Mouse (Mus musculus): ENCODE measurements around the gene Map3k21. TPM values are rescaled to one million over a fixed set of nuclear protein-coding genes. Genes with fewer than 3 reads are reported as not detected.

The Map3k21 gene
- polyA plus RNA-seq, 1 experiment from 2014 or later: 0.94 TPM

DNA sequence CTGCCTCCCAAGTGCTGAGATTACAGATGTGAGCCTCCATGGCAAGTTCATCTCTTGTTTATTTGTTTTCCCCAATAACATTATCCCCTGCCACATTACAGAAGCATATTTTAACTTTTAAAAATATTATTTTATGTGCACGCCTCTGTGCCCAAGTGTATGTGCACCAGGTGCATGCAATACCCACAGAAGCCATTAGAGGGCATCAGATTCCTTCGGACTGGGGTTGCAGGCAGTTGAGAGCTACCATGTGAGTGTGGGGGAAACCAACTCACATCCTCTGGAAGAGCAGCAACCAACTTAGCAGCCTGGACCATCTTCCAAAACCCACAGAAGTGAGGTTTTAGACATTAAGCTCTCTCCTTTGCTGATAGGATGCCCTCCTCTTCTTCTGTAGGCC is 2.9 kb upstream of the Map3k21 start:
- Histone ChIP-seq H3K4me1 (ENCODE audit: control insufficient read depth, insufficient read depth, low read depth, low read length) (peaks cover 12% of the 10 kb centered on the region), H3K4me2 (ENCODE audit: low read length) (no peak overlapping the region), H3K4me3 (ENCODE audit: low read length) (no peak overlapping the region), H3K36me3 (ENCODE audit: control insufficient read depth, insufficient read depth, low read length) (no peaks in the 10 kb centered on the region), H3K27me3 (replicated peaks; ENCODE audit: control insufficient read depth, insufficient read depth, low read length) (peaks cover 37% of the 10 kb centered on the region), H3K9ac (ENCODE audit: low read depth, low read length) (no peak overlapping the region), H3K9me3 (ENCODE audit: control insufficient read depth, low read length) (no peaks in the 10 kb centered on the region), H3K27ac (ENCODE audit: low read depth, low read length) (no peak overlapping the region)
- WGBS: 74% methylated on average over 2 of the region's 2 CpGs
- ATAC-seq: no peak

DNA sequence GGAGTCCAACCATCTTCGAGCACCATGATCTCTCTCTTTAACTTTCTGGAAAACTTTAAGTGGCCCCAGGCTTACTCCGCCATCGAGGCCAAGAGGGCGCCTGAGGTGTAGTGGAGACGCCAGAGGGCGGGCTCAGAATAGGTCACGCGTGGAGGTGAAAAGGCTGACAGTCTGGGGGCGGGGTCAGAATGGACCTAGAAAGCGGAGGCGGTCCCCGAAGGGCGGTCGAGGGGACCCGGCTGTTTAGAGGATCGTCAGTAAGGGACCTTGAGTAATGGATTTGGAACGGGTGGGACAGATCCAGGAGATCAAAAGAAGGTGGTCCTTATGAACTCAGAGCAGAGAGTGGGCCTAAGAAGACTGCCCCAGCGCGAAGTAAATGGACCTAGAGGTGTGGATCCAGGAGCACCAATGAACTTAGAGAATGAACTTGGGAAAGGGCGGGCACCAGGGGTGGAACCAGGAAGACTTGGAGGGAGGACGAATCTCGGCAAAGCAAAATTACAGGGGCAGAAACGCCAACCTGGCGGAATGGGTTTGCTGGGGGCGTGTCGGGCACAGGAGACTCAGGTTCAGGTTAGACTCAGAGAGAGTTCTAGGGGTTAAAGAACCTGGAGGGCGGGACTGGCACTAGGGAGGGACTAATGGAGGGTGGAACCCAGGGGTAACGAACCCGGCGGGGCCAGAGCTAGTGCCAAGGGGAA is 437 bp upstream of the Map3k21 start:
- H3K9me3 ChIP-seq (ENCODE audit: control insufficient read depth, low read length): no peaks in the 10 kb centered on the region
- H3K36me3 ChIP-seq (ENCODE audit: control insufficient read depth, insufficient read depth, low read length): no peaks in the 10 kb centered on the region
- WGBS: 6% methylated on average over 30 of the region's 30 CpGs
- H3K4me3 ChIP-seq (ENCODE audit: low read length): peak overlapping the region; percentile 67
- no peak overlapping the region for H3K27ac ChIP-seq (ENCODE audit: low read depth, low read length)
- H3K4me1 ChIP-seq (ENCODE audit: control insufficient read depth, insufficient read depth, low read depth, low read length): peaks cover 12% of the 10 kb centered on the region
- peak overlapping the region; percentile 71; the same call in 1 of the 2 replicates for H3K9ac ChIP-seq (ENCODE audit: low read depth, low read length)
- ATAC-seq: no peak
- peak overlapping the region; percentile 100 for H3K4me2 ChIP-seq (ENCODE audit: low read length)
- H3K27me3 ChIP-seq (replicated peaks; ENCODE audit: control insufficient read depth, insufficient read depth, low read length): peaks cover 42% of the 10 kb centered on the region

DNA sequence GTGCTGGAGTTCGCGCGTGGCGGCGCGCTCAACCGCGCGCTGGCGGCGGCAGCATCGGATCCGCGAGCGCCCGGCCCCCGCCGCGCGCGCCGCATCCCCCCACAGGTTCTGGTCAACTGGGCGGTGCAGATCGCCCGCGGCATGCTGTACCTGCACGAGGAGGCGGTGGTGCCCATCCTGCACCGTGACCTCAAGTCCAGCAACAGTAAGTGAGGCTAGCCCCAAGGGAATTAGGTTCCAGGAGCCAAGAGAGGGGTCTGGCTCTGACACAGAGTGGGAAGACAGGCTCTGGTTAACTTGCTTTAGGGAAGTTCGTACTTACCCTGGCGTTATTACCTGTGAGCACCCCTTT is 955 bp downstream of the Map3k21 start:
- H3K4me1 ChIP-seq (ENCODE audit: control insufficient read depth, insufficient read depth, low read depth, low read length): peaks cover 12% of the 10 kb centered on the region
- H3K9me3 ChIP-seq (ENCODE audit: control insufficient read depth, low read length): no peaks in the 10 kb centered on the region
- 2% methylated on average over 31 of the region's 31 CpGs for WGBS
- peak overlapping the region; percentile 67 for H3K4me3 ChIP-seq (ENCODE audit: low read length)
- H3K27ac ChIP-seq (ENCODE audit: low read depth, low read length): no peak overlapping the region
- peak overlapping the region; percentile 71 for H3K9ac ChIP-seq (ENCODE audit: low read depth, low read length)
- no peak; the same call in none of the 2 replicates for ATAC-seq
- peaks cover 42% of the 10 kb centered on the region for H3K27me3 ChIP-seq (replicated peaks; ENCODE audit: control insufficient read depth, insufficient read depth, low read length)
- peak overlapping the region; percentile 100 for H3K4me2 ChIP-seq (ENCODE audit: low read length)
- H3K36me3 ChIP-seq (ENCODE audit: control insufficient read depth, insufficient read depth, low read length): no peaks in the 10 kb centered on the region

DNA sequence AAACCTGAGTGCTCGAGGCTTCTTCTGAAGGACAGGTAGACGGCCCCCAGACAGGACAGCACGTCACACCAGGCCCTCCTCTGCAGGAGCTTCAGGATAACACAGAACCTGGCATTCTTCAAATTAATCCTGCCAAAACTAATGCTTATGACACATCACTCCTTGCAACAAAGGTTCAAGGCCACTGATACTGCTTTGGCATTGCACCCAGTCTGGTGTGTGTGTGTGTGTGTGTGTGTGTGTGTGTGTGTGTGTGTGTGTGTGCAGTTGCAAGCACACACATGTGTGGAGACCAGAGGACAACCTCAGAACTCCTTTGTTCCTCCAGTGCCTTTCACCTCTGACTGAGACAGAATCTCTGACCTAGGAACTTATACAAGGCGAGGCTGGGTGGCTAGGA is 3.0 kb downstream of the Map3k21 start:
- Histone ChIP-seq H3K4me1 (ENCODE audit: control insufficient read depth, insufficient read depth, low read depth, low read length) (peaks cover 12% of the 10 kb centered on the region), H3K27me3 (replicated peaks; ENCODE audit: control insufficient read depth, insufficient read depth, low read length) (peaks cover 40% of the 10 kb centered on the region), H3K4me2 (ENCODE audit: low read length) (no peak overlapping the region), H3K9ac (ENCODE audit: low read depth, low read length) (no peak overlapping the region), H3K4me3 (ENCODE audit: low read length) (no peak overlapping the region), H3K27ac (ENCODE audit: low read depth, low read length) (no peak overlapping the region), H3K36me3 (ENCODE audit: control insufficient read depth, insufficient read depth, low read length) (no peaks in the 10 kb centered on the region), H3K9me3 (ENCODE audit: control insufficient read depth, low read length) (no peaks in the 10 kb centered on the region)
- no peak for ATAC-seq
- WGBS: 85% methylated on average over 4 of the region's 4 CpGs

DNA sequence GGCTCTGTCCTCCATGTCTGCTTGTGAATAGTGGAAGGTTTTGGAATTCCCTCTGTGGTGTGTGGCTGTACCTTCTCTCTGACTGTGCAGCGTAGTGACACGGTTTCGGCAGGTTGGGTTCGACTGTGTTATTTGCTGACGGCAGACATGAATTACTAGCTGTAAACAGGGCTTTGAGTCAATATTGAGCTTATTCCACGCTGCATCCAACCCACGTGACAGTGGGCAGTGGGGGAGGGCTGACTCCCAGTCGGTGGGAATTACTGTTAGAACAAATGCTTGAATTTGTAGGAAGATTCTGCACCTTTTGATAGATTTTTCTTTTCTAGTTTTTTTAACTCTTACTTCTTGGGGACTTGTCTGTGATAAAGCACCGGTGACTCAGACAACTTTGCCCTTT is 4.1 kb downstream of the Map3k21 start:
- Histone ChIP-seq H3K36me3 (ENCODE audit: control insufficient read depth, insufficient read depth, low read length) (no peaks in the 10 kb centered on the region), H3K9ac (ENCODE audit: low read depth, low read length) (no peak overlapping the region), H3K4me2 (ENCODE audit: low read length) (no peak overlapping the region), H3K4me3 (ENCODE audit: low read length) (no peak overlapping the region), H3K9me3 (ENCODE audit: control insufficient read depth, low read length) (no peaks in the 10 kb centered on the region), H3K27me3 (replicated peaks; ENCODE audit: control insufficient read depth, insufficient read depth, low read length) (peaks cover 33% of the 10 kb centered on the region), H3K4me1 (ENCODE audit: control insufficient read depth, insufficient read depth, low read depth, low read length) (peaks cover 12% of the 10 kb centered on the region), H3K27ac (ENCODE audit: low read depth, low read length) (no peak overlapping the region)
- WGBS: 83% methylated on average over 9 of the region's 9 CpGs
- ATAC-seq: no peak

DNA sequence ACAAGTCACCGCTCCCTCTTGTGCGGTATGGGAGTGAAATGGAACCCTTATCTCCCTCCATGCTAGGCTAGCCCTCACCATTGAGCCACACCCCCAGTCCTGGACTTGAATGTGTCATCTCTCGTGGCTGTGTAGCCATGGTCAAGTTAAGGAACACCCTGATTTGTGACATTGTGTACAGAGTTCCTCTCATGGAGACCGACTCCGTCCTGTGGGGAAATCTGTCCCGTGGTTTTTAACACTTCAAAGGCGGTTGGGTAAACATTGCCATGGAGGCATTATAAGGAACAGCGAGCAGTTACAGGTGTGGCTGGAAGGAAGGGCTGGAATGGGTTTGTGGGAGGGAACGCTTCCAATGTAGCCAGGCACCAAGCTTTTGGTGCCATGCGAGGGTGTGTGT is 6.8 kb downstream of the Map3k21 start:
- 72% methylated on average over 10 of the region's 10 CpGs for WGBS
- H3K27ac ChIP-seq (ENCODE audit: low read depth, low read length): no peak overlapping the region
- H3K4me3 ChIP-seq (ENCODE audit: low read length): no peak overlapping the region
- H3K4me2 ChIP-seq (ENCODE audit: low read length): no peak overlapping the region
- H3K9ac ChIP-seq (ENCODE audit: low read depth, low read length): no peak overlapping the region
- ATAC-seq: no peak
- peaks cover 7% of the 10 kb centered on the region for H3K27me3 ChIP-seq (replicated peaks; ENCODE audit: control insufficient read depth, insufficient read depth, low read length)
- H3K4me1 ChIP-seq (ENCODE audit: control insufficient read depth, insufficient read depth, low read depth, low read length): no peaks in the 10 kb centered on the region; the same call in 1 of the 2 replicates
- H3K36me3 ChIP-seq (ENCODE audit: control insufficient read depth, insufficient read depth, low read length): no peaks in the 10 kb centered on the region
- no peaks in the 10 kb centered on the region for H3K9me3 ChIP-seq (ENCODE audit: control insufficient read depth, low read length)

DNA sequence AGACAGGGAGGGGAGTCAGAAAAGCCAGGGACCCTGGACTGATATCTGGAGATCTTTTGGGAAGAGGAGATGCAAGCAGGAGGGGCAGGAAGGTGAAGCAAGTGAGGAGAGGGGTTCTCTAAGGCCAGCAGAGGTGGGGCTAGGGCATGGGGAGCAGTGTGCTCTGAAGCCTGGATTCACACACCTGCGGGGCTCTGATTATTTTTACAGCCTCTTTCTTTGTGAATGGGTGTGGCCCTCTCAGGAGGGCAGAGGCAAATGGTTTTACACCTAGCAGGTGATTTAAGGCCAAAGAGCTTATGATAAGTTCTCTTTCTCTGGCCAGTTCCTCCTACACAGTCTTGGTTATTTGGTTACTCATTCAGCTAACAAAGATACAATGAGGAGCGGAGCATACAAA is 8.5 kb downstream of the Map3k21 start:
- H3K4me1 ChIP-seq (ENCODE audit: control insufficient read depth, insufficient read depth, low read depth, low read length): no peaks in the 10 kb centered on the region; the same call in 1 of the 2 replicates
- H3K36me3 ChIP-seq (ENCODE audit: control insufficient read depth, insufficient read depth, low read length): no peaks in the 10 kb centered on the region
- no peak for ATAC-seq
- H3K4me3 ChIP-seq (ENCODE audit: low read length): no peak overlapping the region
- no peak overlapping the region for H3K9ac ChIP-seq (ENCODE audit: low read depth, low read length)
- no peak overlapping the region for H3K27ac ChIP-seq (ENCODE audit: low read depth, low read length)
- no peaks in the 10 kb centered on the region for H3K9me3 ChIP-seq (ENCODE audit: control insufficient read depth, low read length)
- H3K4me2 ChIP-seq (ENCODE audit: low read length): no peak overlapping the region
- 84% methylated on average over 2 of the region's 2 CpGs for WGBS
- H3K27me3 ChIP-seq (replicated peaks; ENCODE audit: control insufficient read depth, insufficient read depth, low read length): no peaks in the 10 kb centered on the region

DNA sequence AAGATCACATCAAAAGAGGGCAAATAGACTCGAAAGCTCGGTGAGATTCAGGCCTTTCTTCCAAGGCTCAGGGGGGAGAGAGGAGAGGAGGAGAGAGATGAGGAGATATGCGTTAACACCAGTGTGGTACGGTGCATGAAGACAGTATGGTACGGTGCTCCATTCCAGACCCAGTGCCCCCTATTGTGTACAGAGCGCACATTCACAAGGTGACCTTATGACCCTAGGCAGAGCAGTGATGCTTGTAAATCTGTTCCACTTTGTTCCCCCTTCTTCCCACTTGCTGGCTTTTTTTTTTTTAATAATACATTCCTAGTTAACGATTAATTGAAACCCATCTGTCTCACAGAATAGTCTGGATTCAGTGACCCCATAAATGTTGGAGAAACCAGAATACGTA is 9.3 kb downstream of the Map3k21 start:
- no peaks in the 10 kb centered on the region for H3K9me3 ChIP-seq (ENCODE audit: control insufficient read depth, low read length)
- H3K4me2 ChIP-seq (ENCODE audit: low read length): no peak overlapping the region
- no peak overlapping the region for H3K4me3 ChIP-seq (ENCODE audit: low read length)
- H3K4me1 ChIP-seq (ENCODE audit: control insufficient read depth, insufficient read depth, low read depth, low read length): no peaks in the 10 kb centered on the region; the same call in 1 of the 2 replicates
- H3K27me3 ChIP-seq (replicated peaks; ENCODE audit: control insufficient read depth, insufficient read depth, low read length): no peaks in the 10 kb centered on the region
- WGBS: 33% methylated on average over 8 of the region's 8 CpGs
- H3K9ac ChIP-seq (ENCODE audit: low read depth, low read length): no peak overlapping the region
- no peaks in the 10 kb centered on the region for H3K36me3 ChIP-seq (ENCODE audit: control insufficient read depth, insufficient read depth, low read length)
- no peak overlapping the region for H3K27ac ChIP-seq (ENCODE audit: low read depth, low read length)
- ATAC-seq: no peak

DNA sequence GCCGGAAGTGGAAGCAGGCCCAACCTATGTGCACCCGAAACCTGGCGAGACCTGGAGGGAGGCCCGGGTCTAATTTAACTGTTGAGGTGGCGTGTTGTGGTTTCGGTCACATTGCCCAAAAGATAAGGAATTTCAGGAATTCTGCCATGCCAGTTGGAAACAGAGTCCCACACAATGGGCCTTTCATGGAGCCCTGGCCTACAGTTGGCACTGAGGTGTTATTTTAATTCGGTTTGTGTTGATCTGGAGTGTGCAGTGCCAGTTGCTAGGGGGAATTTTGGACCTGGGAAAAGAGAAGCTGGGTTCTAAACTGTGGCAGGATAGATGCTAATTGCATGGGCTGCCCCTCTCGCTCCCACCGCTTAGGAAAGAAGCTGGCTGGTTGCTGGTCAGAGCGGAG is 10.0 kb downstream of the Map3k21 start:
- peak; percentile 63; the same call in 1 of the 2 replicates for ATAC-seq
- 68% methylated on average over 10 of the region's 10 CpGs for WGBS
- no peaks in the 10 kb centered on the region; the same call in 1 of the 2 replicates for H3K4me1 ChIP-seq (ENCODE audit: control insufficient read depth, insufficient read depth, low read depth, low read length)

More for the DNA sequence above, 10.0 kb downstream of the Map3k21 start:
- Histone ChIP-seq H3K9me3 (ENCODE audit: control insufficient read depth, low read length) (no peaks in the 10 kb centered on the region), H3K27ac (ENCODE audit: low read depth, low read length) (no peak overlapping the region), H3K4me3 (ENCODE audit: low read length) (no peak overlapping the region), H3K4me2 (ENCODE audit: low read length) (no peak overlapping the region), H3K9ac (ENCODE audit: low read depth, low read length) (no peak overlapping the region), H3K27me3 (replicated peaks; ENCODE audit: control insufficient read depth, insufficient read depth, low read length) (no peaks in the 10 kb centered on the region), H3K36me3 (ENCODE audit: control insufficient read depth, insufficient read depth, low read length) (no peaks in the 10 kb centered on the region)

Data from hindbrain, embryonic 16.5 days (tissue).